Mouse (Mus musculus) heart, embryonic 11.5 days (tissue): ENCODE results near the gene Rab5if. TPM values are rescaled to one million over a fixed set of nuclear protein-coding genes. Genes with fewer than 3 reads are reported as not detected.
"Not testable (repeated sequence)": the region's sequence is repeated elsewhere in the genome, so short reads cannot be mapped to it uniquely, and the experiment has no call there.

Experiments
- ATAC-seq: fragments of 200-750 bp; cut with Nextera tagmentation; replicated peaks from 2 replicates; pipeline ENCODE4 v1.8.0; 2017; ENCODE audit warnings: moderate library complexity; ENCODE audit not compliant: insufficient number of reproducible peaks, low FRiP score, low TSS enrichment
- H3K27ac ChIP-seq: fragments of 300-500 bp; sonication (generic); 2 replicates; pipeline ENCODE4 v1.5.1; 2014; ENCODE audit warnings: mild to moderate bottlenecking, low read depth, low read length
- H3K27me3 ChIP-seq: fragments of 300-500 bp; sonication (generic); 2 replicates; pipeline ENCODE4 v1.6.1; 2014; ENCODE audit warnings: mild to moderate bottlenecking, low read length, mixed read lengths; ENCODE audit not compliant: control insufficient read depth, insufficient read depth
- H3K36me3 ChIP-seq: fragments of 300-500 bp; sonication (generic); 2 replicates; pipeline ENCODE4 v1.6.1; 2014; ENCODE audit warnings: mild to moderate bottlenecking, low read length, moderate library complexity, mixed read lengths; ENCODE audit not compliant: control insufficient read depth, insufficient read depth
- H3K4me1 ChIP-seq: fragments of 300-500 bp; sonication (generic); 2 replicates; pipeline ENCODE4 v1.6.1; 2014; ENCODE audit warnings: low read length; ENCODE audit not compliant: control insufficient read depth, insufficient read depth
- H3K4me2 ChIP-seq: fragments of 300-500 bp; sonication (generic); 2 replicates; pipeline ENCODE4 v1.6.1; 2014; ENCODE audit warnings: mild to moderate bottlenecking, moderate library complexity
- H3K4me3 ChIP-seq: fragments of 300-500 bp; sonication (generic); 2 replicates; pipeline ENCODE4 v1.5.1; 2014; ENCODE audit warnings: low read depth, low read length
- H3K9ac ChIP-seq: fragments of 300-500 bp; sonication (generic); 2 replicates; pipeline ENCODE4 v1.6.1; 2014; ENCODE audit warnings: mild to moderate bottlenecking, low read depth, low read length, moderate library complexity
- H3K9me3 ChIP-seq: fragments of 300-500 bp; sonication (generic); replicated peaks from 2 replicates; pipeline ENCODE4 v1.6.1; 2016; ENCODE audit warnings: low read length; ENCODE audit not compliant: control insufficient read depth
- WGBS: fragments of 180-500 bp; shearing (Covaris S2); extraction: QIAGEN DNeasy Blood & Tissue Kit; methylation state at CpG from one replicate; pipeline ENCODE4 v1.1.7; 2014; ENCODE audit not compliant: insufficient replicate concordance; 5-methylcytosine and 5-hydroxymethylcytosine counted together
- polyA plus RNA-seq: library from polyadenylated mRNA; unstranded; fragments of >200 nt; fragmentation: Nextera tagmentation; extraction: Ambion mirVana; gene quantifications from 2 replicates; pipeline ENCODE4 v1.2.1, GENCODE M21; 2014

The Rab5if gene
- 191 TPM in 2 replicates for polyA plus RNA-seq

- Histone ChIP-seq H3K4me2 (peak within 1 kb of the TSS; percentile 76), H3K4me3 (peak within 1 kb of the TSS; percentile 73), H3K36me3 (0 out of 2 replicates have a peak, but pooled peaks cover 10% of the 10 kb centered on the region), H3K27ac (peak within 1 kb of the TSS; percentile 93), H3K9me3 (no peaks in the 10 kb centered on the region), H3K4me1 (peaks cover 9% of the 10 kb centered on the region; the same call in 1 of the 2 replicates), H3K9ac (peak within 1 kb of the TSS; percentile 93), H3K27me3 (no peaks in the 10 kb centered on the region)
- ATAC-seq, result peak; percentile 95
- under 1% methylated on average over 83 of the region's 98 CpGs for WGBS
These were observed at the start of gene Rab5if for GRCm38 (mm10) chr2:156862772-156863486. Gene Rab5if, plus strand, starts transcription at chr2:156863128.

- Histone ChIP-seq H3K4me2 (no peak overlapping the region; the same call in 1 of the 2 replicates), H3K4me3 (no peak overlapping the region), H3K27me3 (no peaks in the 10 kb centered on the region), H3K9me3 (no peaks in the 10 kb centered on the region), H3K36me3 (no peaks in the 10 kb centered on the region), H3K27ac (peak overlapping the region; percentile 62), H3K4me1 (0 out of 2 replicates have a peak, but pooled peaks cover 7% of the 10 kb centered on the region), H3K9ac (no peak overlapping the region; the same call in 1 of the 2 replicates)
- ATAC-seq, result no peak
- 34% methylated on average over 8 of the region's 8 CpGs for WGBS
These were observed 48.6 kb upstream of the Rab5if start for GRCm38 (mm10) chr2:156814344-156814801.

- H3K27me3 ChIP-seq, result no peaks in the 10 kb centered on the region
- H3K4me3 ChIP-seq, result no peak overlapping the region
- no peak overlapping the region; the same call in 1 of the 2 replicates for H3K4me2 ChIP-seq
- peak overlapping the region; percentile 62 for H3K27ac ChIP-seq
- ATAC-seq, result no peak
- no peaks in the 10 kb centered on the region for H3K9me3 ChIP-seq
- H3K9ac ChIP-seq, result peak overlapping the region; percentile 28; the same call in 1 of the 2 replicates
- 0 out of 2 replicates have a peak, but pooled peaks cover 7% of the 10 kb centered on the region for H3K4me1 ChIP-seq
- 29% methylated on average over 5 of the region's 5 CpGs for WGBS
- no peaks in the 10 kb centered on the region for H3K36me3 ChIP-seq
These were observed 48.0 kb upstream of the Rab5if start for GRCm38 (mm10) chr2:156814893-156815292.

- Histone ChIP-seq H3K36me3 (no peaks in the 10 kb centered on the region), H3K4me1 (0 out of 2 replicates have a peak, but pooled peaks cover 7% of the 10 kb centered on the region), H3K9ac (0 out of 2 replicates have a peak overlapping the region, but pooled peaks have one; percentile 28), H3K27ac (peak overlapping the region; percentile 62; the same call in 1 of the 2 replicates), H3K27me3 (no peaks in the 10 kb centered on the region), H3K4me2 (no peak overlapping the region), H3K4me3 (no peak overlapping the region), H3K9me3 (no peaks in the 10 kb centered on the region)
- ATAC-seq, result no peak
- WGBS, result 61% methylated on average over 3 of the region's 3 CpGs
These were observed 47.5 kb upstream of the Rab5if start for GRCm38 (mm10) chr2:156815412-156815811.

- 0 out of 2 replicates have a peak, but pooled peaks cover 7% of the 10 kb centered on the region for H3K4me1 ChIP-seq
- 81% methylated on average over 1 of the region's 1 CpGs for WGBS
- H3K27ac ChIP-seq, result no peak overlapping the region
- no peaks in the 10 kb centered on the region for H3K27me3 ChIP-seq
- H3K9ac ChIP-seq, result no peak overlapping the region
- H3K9me3 ChIP-seq, result no peaks in the 10 kb centered on the region
- no peaks in the 10 kb centered on the region for H3K36me3 ChIP-seq
- H3K4me2 ChIP-seq, result no peak overlapping the region
- H3K4me3 ChIP-seq, result no peak overlapping the region
- no peak for ATAC-seq
These were observed 46.8 kb upstream of the Rab5if start for GRCm38 (mm10) chr2:156816116-156816515.

GRCm38 (mm10) chr2:156825128-156825527 lies 37.8 kb upstream of the Rab5if start:
- 77% methylated on average over 6 of the region's 6 CpGs for WGBS
- ATAC-seq, H3K9me3 ChIP-seq: not testable (repeated sequence)

GRCm38 (mm10) chr2:156834336-156834735 lies 28.6 kb upstream of the Rab5if start:
- no peak overlapping the region for H3K9ac ChIP-seq
- H3K9me3 ChIP-seq, result peaks cover 12% of the 10 kb centered on the region; the same call in 1 of the 2 replicates
- no peak overlapping the region for H3K4me2 ChIP-seq
- H3K4me1 ChIP-seq, result peaks cover 6% of the 10 kb centered on the region
- no peaks in the 10 kb centered on the region for H3K27me3 ChIP-seq
- peaks cover 60% of the 10 kb centered on the region for H3K36me3 ChIP-seq
- ATAC-seq, result no peak
- H3K4me3 ChIP-seq, result no peak overlapping the region
- no peak overlapping the region for H3K27ac ChIP-seq
- 95% methylated on average over 11 of the region's 11 CpGs for WGBS

More at GRCm38 (mm10) chr2:156825128-156825527, 37.8 kb upstream of the Rab5if start:
- H3K27me3 ChIP-seq, H3K27ac ChIP-seq, H3K36me3 ChIP-seq, H3K4me3 ChIP-seq, H3K4me2 ChIP-seq, H3K9ac ChIP-seq, H3K4me1 ChIP-seq: not testable (repeated sequence)

- Histone ChIP-seq H3K27me3 (no peaks in the 10 kb centered on the region), H3K27ac (peak overlapping the region; percentile 82), H3K36me3 (peaks cover 22% of the 10 kb centered on the region), H3K9me3 (no peaks in the 10 kb centered on the region), H3K4me3 (peak overlapping the region; percentile 94), H3K4me2 (peak overlapping the region; percentile 83), H3K4me1 (peaks cover 25% of the 10 kb centered on the region), H3K9ac (peak overlapping the region; percentile 85)
- 59% methylated on average over 6 of the region's 6 CpGs for WGBS
- no peak for ATAC-seq
These were observed 24.1 kb upstream of the Rab5if start for GRCm38 (mm10) chr2:156838839-156839238.
